Mouse (Mus musculus): ENCODE data around the gene Foxn3. TPM values are rescaled to one million over a fixed set of nuclear protein-coding genes. Genes with fewer than 3 reads are reported as not detected.

Gene Foxn3
- polyA plus RNA-seq, 1 experiment from 2014 or later, result 65.2 TPM

DNA sequence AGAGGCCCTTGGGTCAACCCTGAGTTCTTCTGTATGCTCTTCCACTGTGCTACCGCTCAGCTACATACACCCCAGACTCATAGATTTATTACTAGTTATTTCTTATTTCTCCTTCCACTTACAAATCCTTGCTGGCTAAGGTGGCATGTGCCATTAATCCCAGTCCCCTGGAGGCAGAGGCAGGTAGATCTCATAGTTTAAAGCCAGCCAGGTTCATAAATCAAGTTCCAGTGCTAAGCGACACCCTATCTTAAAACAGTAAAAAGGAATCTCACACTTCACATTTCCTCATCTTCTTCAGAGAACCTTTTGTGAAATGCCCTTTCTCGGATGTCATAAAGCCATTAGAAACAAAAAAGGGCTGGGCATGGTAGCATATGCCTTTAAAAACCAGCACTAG lies 120.6 kb downstream of the Foxn3 start:
- H3K27ac ChIP-seq, result no peak overlapping the region
- H3K9me3 ChIP-seq, result no peaks in the 10 kb centered on the region
- no peak overlapping the region for H3K4me3 ChIP-seq
- no peaks in the 10 kb centered on the region for H3K36me3 ChIP-seq
- no peak for DNase-seq (ENCODE audit: low spot score)
- WGBS, result 88% methylated on average over 3 of the region's 3 CpGs
- peaks cover 6% of the 10 kb centered on the region; the same call in 1 of the 2 replicates for H3K4me1 ChIP-seq
- no peaks in the 10 kb centered on the region for H3K27me3 ChIP-seq (ENCODE audit: insufficient read depth, poor library complexity, severe bottlenecking)

DNA sequence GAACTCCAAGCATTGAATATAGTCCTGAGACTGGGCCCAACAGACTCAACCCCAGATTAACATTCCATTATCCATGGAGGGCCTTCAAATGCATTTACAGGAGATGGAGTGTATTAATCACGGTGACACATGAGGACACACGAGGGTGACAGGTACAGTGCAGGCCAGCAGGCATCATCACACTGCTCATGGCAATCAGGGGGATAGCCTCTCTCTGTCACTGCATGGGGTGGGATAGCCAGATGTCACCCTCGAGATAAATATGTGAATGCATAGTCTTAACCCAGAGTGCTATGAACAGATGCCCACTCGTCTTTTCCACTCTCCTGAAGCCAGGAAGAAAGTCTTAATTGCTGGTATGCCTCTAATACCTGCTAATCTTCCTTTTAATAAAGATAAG lies 122.4 kb downstream of the Foxn3 start:
- H3K27me3 ChIP-seq (ENCODE audit: insufficient read depth, poor library complexity, severe bottlenecking), result no peaks in the 10 kb centered on the region
- 70% methylated on average over 4 of the region's 4 CpGs for WGBS
- no peaks in the 10 kb centered on the region for H3K36me3 ChIP-seq

DNA sequence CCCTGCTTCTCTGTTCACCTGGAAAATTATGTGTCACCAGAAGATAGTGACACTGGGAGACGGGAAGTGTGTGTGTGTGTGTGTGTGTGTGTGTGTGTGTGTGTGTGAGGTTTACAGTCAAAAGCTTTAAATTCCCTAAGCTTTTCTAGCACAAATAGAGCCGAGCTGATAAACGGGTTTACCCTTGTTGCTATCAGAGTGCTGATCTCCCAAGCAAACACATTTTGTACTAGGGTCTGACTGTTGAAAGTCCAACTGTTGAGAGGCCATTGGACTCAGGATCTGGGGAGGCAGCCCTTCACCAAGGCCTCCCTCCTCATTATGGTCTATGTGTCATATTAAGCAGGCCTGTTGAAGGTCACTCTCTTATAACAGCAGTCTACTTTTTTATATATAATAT lies 123.4 kb downstream of the Foxn3 start:
- H3K4me3 ChIP-seq, result no peak overlapping the region
- H3K36me3 ChIP-seq, result no peaks in the 10 kb centered on the region
- H3K4me1 ChIP-seq, result peaks cover 6% of the 10 kb centered on the region; the same call in 1 of the 2 replicates
- no peak for DNase-seq (ENCODE audit: low spot score)
- no peak overlapping the region for H3K27ac ChIP-seq
- H3K9me3 ChIP-seq, result no peaks in the 10 kb centered on the region
- H3K27me3 ChIP-seq (ENCODE audit: insufficient read depth, poor library complexity, severe bottlenecking), result no peaks in the 10 kb centered on the region
- 67% methylated on average over 3 of the region's 3 CpGs for WGBS

More for the DNA sequence above, 122.4 kb downstream of the Foxn3 start:
- H3K27ac ChIP-seq, result no peak overlapping the region
- H3K4me3 ChIP-seq, result no peak overlapping the region
- H3K4me1 ChIP-seq, result peaks cover 6% of the 10 kb centered on the region; the same call in 1 of the 2 replicates
- H3K9me3 ChIP-seq, result no peaks in the 10 kb centered on the region
- no peak for DNase-seq (ENCODE audit: low spot score)

DNA sequence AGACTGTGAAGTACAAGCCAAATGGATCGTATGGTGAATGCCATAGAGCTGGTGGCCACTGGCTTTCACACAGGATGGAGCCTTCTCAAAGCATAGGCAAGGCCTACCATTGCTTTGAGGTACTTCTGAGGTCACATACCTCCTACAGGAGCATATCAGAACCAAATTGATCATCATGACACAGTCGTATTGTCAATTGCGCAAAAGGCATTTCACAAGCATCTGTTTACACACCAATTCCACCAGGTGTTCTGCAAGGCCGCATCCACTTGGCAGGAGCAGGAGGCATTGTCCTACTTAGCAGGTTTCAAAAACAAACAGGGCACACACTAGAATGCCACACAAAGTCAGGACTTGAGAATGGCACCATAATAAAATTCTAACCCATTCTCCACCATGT lies 128.2 kb downstream of the Foxn3 start:
- H3K9me3 ChIP-seq, result no peaks in the 10 kb centered on the region
- 93% methylated on average over 4 of the region's 4 CpGs for WGBS
- DNase-seq (ENCODE audit: low spot score), result no peak
- peaks cover 7% of the 10 kb centered on the region; the same call in 1 of the 2 replicates for H3K4me1 ChIP-seq
- no peak overlapping the region for H3K4me3 ChIP-seq
- peaks cover 6% of the 10 kb centered on the region; the same call in 1 of the 2 replicates for H3K36me3 ChIP-seq
- H3K27me3 ChIP-seq (ENCODE audit: insufficient read depth, poor library complexity, severe bottlenecking), result no peaks in the 10 kb centered on the region
- H3K27ac ChIP-seq, result no peak overlapping the region

DNA sequence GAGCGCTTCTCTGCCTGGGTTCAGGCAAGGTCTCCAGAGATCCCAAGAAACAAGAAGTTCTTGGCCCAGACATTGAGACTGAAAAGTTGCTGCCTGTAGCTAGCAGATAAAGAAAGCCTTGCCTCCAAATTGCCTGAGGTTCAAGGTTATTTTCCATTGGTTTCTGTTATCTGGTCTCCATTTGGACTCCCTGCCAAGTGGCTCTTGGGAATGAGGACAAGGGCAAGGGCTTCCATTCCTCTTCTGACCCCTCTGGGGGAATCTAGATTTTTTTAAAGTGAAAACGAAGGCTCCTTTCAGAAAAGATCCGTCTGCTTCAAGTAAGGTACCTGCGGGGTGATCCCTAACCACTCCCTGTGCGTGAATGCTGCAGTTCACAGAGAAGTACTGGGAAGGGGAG lies 130.0 kb downstream of the Foxn3 start:
- Histone ChIP-seq H3K36me3 (peaks cover 6% of the 10 kb centered on the region; the same call in 1 of the 2 replicates), H3K4me1 (peaks cover 7% of the 10 kb centered on the region; the same call in 1 of the 2 replicates), H3K4me3 (no peak overlapping the region), H3K27me3 (ENCODE audit: insufficient read depth, poor library complexity, severe bottlenecking) (no peaks in the 10 kb centered on the region), H3K27ac (no peak overlapping the region), H3K9me3 (no peaks in the 10 kb centered on the region)
- no peak for DNase-seq (ENCODE audit: low spot score)
- WGBS, result 64% methylated on average over 5 of the region's 5 CpGs

DNA sequence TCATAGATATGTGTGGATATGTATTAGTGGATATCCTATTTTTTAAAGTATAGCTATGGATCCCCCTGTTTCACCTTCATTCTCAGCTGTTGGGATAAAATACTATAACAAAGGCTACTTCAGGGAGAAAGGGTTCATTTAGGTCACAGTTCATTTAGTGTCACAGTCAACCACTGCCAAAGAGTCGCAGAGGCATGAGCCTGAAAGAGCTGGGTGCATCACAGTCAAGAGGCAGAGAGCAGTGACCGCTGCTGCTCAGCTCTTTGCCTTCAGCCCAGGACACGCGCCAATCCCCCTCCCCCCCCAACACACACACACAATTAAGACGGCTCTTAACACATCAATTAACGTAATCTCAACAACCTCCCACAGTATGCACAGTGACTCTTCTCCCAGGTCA lies 131.8 kb downstream of the Foxn3 start:
- no peak overlapping the region for H3K27ac ChIP-seq
- DNase-seq (ENCODE audit: low spot score), result no peak
- WGBS, result 89% methylated on average over 6 of the region's 6 CpGs
- no peak overlapping the region for H3K4me3 ChIP-seq
- peaks cover 7% of the 10 kb centered on the region; the same call in 1 of the 2 replicates for H3K4me1 ChIP-seq
- H3K36me3 ChIP-seq, result peaks cover 6% of the 10 kb centered on the region; the same call in 1 of the 2 replicates
- no peaks in the 10 kb centered on the region for H3K9me3 ChIP-seq
- no peaks in the 10 kb centered on the region for H3K27me3 ChIP-seq (ENCODE audit: insufficient read depth, poor library complexity, severe bottlenecking)

DNA sequence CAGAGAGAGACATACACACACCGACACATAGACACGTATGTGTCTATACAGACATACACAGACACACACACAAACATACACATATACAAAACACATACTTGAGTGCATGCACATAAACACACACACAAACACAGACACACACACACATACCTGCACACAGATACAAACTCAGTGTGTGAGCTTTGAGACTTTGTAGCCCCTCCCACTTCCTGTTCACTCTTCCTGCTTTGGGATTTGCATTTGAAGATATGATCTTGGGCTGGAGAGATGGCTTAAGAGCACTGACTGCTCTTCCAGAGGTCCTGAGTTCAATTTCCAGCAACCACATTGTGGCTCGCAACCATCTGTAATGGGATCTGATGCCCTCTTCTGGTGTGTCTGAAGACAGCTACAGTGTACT lies 132.4 kb downstream of the Foxn3 start:
- H3K27me3 ChIP-seq (ENCODE audit: insufficient read depth, poor library complexity, severe bottlenecking), result no peaks in the 10 kb centered on the region
- H3K4me1 ChIP-seq, result peaks cover 7% of the 10 kb centered on the region; the same call in 1 of the 2 replicates
- peaks cover 6% of the 10 kb centered on the region; the same call in 1 of the 2 replicates for H3K36me3 ChIP-seq
- no peak overlapping the region for H3K27ac ChIP-seq
- H3K4me3 ChIP-seq, result no peak overlapping the region
- H3K9me3 ChIP-seq, result no peaks in the 10 kb centered on the region
- DNase-seq (ENCODE audit: low spot score), result no peak
- WGBS, result 95% methylated on average over 3 of the region's 3 CpGs

DNA sequence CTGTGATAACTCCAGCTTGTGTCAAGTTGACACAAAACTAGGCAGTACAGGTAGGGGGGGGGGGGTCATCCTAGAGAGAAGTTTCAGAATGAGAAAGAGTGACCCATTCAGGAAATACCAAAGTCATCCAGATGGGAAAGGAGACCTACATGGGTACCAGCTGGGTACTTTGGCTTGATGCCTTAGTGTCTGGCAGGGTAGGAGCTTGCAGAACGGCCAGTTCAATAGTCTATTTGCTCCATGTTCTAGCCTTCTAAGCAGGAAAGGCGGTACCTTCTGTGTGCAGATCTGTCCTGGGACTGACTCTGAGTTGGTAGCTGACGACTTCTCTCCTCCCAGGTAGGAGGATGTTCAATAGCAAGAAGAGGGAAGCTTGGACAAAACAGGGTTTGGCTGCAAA lies 134.3 kb downstream of the Foxn3 start:
- peaks cover 8% of the 10 kb centered on the region; the same call in 1 of the 2 replicates for H3K36me3 ChIP-seq
- 87% methylated on average over 3 of the region's 3 CpGs for WGBS

DNA sequence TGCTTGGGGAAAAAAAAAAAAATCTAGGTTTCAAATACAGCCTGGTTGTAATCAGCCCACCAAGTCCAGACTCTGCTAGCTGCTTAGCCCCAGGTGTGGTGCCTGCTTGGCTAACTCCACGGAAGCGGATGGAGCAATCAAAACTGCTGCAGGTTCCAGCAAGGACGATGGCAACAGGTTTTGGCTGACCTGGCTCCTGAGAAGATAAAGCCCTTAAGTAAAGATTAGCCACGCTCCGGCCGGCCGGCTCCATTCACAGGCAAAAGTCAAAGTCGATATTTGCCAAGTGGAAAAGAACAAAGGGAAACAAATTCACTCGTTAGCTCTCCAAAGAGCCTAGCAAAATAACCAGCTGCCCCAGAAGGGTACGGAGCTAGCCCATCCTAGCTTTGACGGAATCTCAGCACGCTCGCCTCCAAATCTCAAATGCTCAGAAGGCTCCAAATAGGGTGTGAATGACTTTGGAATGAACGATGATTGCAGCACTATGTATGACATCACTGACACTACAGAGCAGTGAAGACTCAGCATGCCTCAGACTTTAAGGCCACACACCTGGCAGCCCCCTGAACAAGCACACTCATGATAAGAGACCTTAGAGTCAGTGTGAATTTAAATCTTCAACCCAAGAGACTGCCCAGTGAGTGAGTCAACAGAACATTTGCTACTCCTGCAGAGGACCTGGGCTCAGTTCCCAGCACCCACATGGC lies 137.0 kb downstream of the Foxn3 start:
- H3K4me1 ChIP-seq, result no peaks in the 10 kb centered on the region
- H3K4me3 ChIP-seq, result no peak overlapping the region
- peaks cover 8% of the 10 kb centered on the region; the same call in 1 of the 2 replicates for H3K36me3 ChIP-seq
- no peaks in the 10 kb centered on the region for H3K27me3 ChIP-seq (ENCODE audit: insufficient read depth, poor library complexity, severe bottlenecking)
- no peak for DNase-seq (ENCODE audit: low spot score)
- H3K9me3 ChIP-seq, result no peaks in the 10 kb centered on the region
- WGBS, result 58% methylated on average over 14 of the region's 14 CpGs
- H3K27ac ChIP-seq, result no peak overlapping the region

More for the DNA sequence above, 134.3 kb downstream of the Foxn3 start:
- H3K4me3 ChIP-seq, result no peak overlapping the region
- H3K4me1 ChIP-seq, result peaks cover 7% of the 10 kb centered on the region; the same call in 1 of the 2 replicates
- no peak for DNase-seq (ENCODE audit: low spot score)
- no peak overlapping the region for H3K27ac ChIP-seq
- no peaks in the 10 kb centered on the region for H3K27me3 ChIP-seq (ENCODE audit: insufficient read depth, poor library complexity, severe bottlenecking)
- no peaks in the 10 kb centered on the region for H3K9me3 ChIP-seq

DNA sequence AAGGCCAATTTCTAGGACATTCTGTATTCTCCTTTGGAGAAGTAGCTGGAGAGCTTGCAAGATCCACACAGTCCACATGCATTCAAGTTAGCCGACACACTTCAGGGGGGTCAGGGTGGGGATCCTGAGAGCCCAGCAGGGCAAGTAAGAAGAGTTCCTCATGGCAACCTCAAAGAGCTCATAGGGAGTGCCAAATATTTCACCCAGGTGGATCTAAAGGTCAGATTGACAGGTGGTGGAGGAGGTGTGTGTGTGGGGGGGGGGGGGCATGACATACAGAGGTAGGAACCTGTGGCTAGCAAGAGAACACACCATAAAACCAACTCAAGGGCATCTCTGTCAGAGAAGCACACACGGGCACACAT lies 144.0 kb downstream of the Foxn3 start:
- Histone ChIP-seq H3K27ac (no peak overlapping the region), H3K4me3 (no peak overlapping the region), H3K27me3 (ENCODE audit: insufficient read depth, poor library complexity, severe bottlenecking) (no peaks in the 10 kb centered on the region), H3K36me3 (no peaks in the 10 kb centered on the region), H3K9me3 (no peaks in the 10 kb centered on the region), H3K4me1 (peaks cover 10% of the 10 kb centered on the region; the same call in 1 of the 2 replicates)
- 81% methylated on average over 2 of the region's 2 CpGs for WGBS
- DNase-seq (ENCODE audit: low spot score), result no peak

DNA sequence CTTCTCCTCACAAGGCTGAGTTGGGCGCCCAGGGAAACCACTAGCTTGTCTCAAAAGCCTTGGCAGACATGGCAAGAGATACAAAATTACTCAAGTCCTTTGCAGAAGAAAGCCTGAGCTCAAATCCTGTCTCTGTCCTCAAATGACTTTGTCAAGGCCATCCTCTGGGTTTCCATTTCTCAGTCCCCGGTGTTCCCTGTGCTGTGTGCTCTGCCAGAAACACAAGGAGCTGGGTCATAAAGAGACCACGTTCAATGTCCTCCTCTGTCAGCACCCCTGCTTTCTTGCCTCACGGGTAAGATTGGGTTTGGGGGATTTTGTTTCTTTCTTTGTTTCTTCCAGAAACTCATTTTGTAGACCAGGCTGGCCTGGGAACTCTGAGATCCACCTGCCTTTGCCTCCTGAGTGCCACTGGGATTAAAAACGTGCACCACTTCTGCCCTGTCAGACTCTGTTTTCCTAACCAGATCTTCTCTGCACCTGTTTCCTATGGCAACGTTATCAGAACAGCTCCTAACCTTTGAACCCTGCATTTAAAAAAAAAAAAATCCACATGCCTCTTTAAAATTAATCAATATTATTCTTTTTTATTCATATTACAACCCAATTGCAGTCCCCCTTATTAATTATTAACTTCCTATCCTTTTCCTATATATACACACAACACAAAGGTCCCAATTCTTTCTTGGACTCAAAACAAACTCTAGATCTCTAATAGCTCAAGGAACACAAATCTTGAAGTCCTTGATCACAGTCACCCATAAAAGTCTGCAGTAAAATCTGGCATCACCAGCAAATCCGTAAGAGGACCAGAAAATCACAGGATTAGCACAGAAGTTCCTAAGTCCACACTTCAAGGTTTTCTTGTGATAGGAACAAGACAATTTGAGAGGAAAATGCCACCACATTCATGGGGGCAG lies 144.6 kb downstream of the Foxn3 start:
- Histone ChIP-seq H3K9me3 (no peaks in the 10 kb centered on the region), H3K27me3 (ENCODE audit: insufficient read depth, poor library complexity, severe bottlenecking) (no peaks in the 10 kb centered on the region), H3K27ac (no peak overlapping the region), H3K4me3 (no peak overlapping the region), H3K4me1 (peaks cover 14% of the 10 kb centered on the region), H3K36me3 (no peaks in the 10 kb centered on the region)
- WGBS, result 70% methylated on average over 7 of the region's 7 CpGs
- no peak for DNase-seq (ENCODE audit: low spot score)

DNA sequence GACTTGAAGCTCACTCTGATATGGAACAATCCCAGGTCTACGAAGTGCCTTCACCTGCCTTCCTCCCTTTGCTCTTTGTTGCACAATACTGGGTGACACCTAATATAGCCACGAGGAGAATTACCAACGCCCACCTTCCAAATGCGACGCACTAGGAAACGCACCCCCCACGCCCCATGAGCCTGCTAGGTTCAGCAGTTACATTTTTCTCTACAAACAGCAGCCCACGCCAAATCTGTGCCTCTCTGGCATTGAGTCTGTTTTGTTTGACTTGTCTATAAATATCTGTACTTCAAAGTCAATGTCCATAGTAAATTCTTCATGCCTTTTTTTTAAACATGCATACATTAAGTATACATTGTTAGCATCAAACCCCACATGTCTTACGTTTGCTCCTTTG lies 145.5 kb downstream of the Foxn3 start:
- WGBS, result 85% methylated on average over 9 of the region's 9 CpGs
- no peak for DNase-seq (ENCODE audit: low spot score)
- H3K27ac ChIP-seq, result no peak overlapping the region
- peaks cover 18% of the 10 kb centered on the region for H3K4me1 ChIP-seq
- no peaks in the 10 kb centered on the region for H3K36me3 ChIP-seq
- no peak overlapping the region for H3K4me3 ChIP-seq
- no peaks in the 10 kb centered on the region for H3K9me3 ChIP-seq
- H3K27me3 ChIP-seq (ENCODE audit: insufficient read depth, poor library complexity, severe bottlenecking), result no peaks in the 10 kb centered on the region

DNA sequence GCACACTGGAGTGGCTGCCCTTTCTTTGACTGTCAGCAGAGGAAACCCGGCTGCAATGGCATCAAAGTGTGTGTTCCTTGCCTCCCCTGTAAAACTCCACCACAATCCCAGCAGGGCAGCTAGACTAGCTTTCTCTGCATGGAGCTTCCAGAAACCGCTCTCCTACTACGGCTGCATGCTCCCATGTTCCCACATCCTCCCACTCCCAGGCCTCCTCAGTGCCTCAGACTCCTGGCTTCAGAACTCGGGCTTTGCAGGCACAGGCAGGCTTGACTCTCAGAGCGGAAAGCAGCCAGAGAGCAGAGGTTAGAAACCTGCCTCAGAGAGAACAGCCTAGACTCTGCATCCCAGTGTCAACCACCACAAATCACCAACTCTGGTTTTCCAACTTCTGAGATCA lies 147.8 kb downstream of the Foxn3 start:
- no peaks in the 10 kb centered on the region for H3K27me3 ChIP-seq (ENCODE audit: insufficient read depth, poor library complexity, severe bottlenecking)
- no peak overlapping the region for H3K4me3 ChIP-seq
- peaks cover 31% of the 10 kb centered on the region for H3K4me1 ChIP-seq
- 63% methylated on average over 5 of the region's 5 CpGs for WGBS
- no peak overlapping the region for H3K27ac ChIP-seq
- no peaks in the 10 kb centered on the region for H3K9me3 ChIP-seq
- no peak for DNase-seq (ENCODE audit: low spot score)
- H3K36me3 ChIP-seq, result no peaks in the 10 kb centered on the region

Data from heart, embryonic 10.5 days (tissue).